Mouse (Mus musculus): ENCODE results near the gene Gpr137.
A peak's percentile ranks its signal among the peaks of the same experiment; 100 is the strongest.

Gpr137 gene

GRCm38 (mm10) chr19:6922901-6923735 lies 19.2 kb downstream of the Gpr137 start:
- peak in 1 of 2 experiments; percentile 59 for DNase-seq (ENCODE audit: low spot score in 2 of 2)

GRCm38 (mm10) chr19:6921647-6922567 lies 20.4 kb downstream of the Gpr137 start, which contains the start of gene Esrra:
Esrra (minus strand) TSS chr19:6921813.
- peak; percentile 100 for DNase-seq (ENCODE audit: low spot score in 2 of 2)

GRCm38 (mm10) chr19:6920741-6921636 lies 21.3 kb downstream of the Gpr137 start:
- DNase-seq (ENCODE audit: low spot score in 2 of 2): peak; percentile 53 to 79

GRCm38 (mm10) chr19:6919876-6920740 lies 22.2 kb downstream of the Gpr137 start:
- DNase-seq (ENCODE audit: low spot score in 2 of 2): peak in 1 of 2 experiments; percentile 66

- DNase-seq (ENCODE audit: low spot score in 2 of 2): no peak
These were observed 22.8 kb downstream of the Gpr137 start for GRCm38 (mm10) chr19:6919431-6919830.

GRCm38 (mm10) chr19:6918321-6918720 lies 24.0 kb downstream of the Gpr137 start:
- DNase-seq (ENCODE audit: low spot score in 2 of 2): no peak

GRCm38 (mm10) chr19:6916496-6916895 lies 25.8 kb downstream of the Gpr137 start:
- peak in 1 of 2 experiments; percentile 57 for DNase-seq (ENCODE audit: low spot score in 2 of 2)

- DNase-seq (ENCODE audit: low spot score in 2 of 2): peak in 1 of 2 experiments; percentile 57
These were observed 27.0 kb downstream of the Gpr137 start for GRCm38 (mm10) chr19:6915276-6915675.

- DNase-seq (ENCODE audit: low spot score in 2 of 2): peak in 1 of 2 experiments; percentile 50
These were observed 27.7 kb downstream of the Gpr137 start for GRCm38 (mm10) chr19:6914540-6914939.

GRCm38 (mm10) chr19:6913991-6914390 lies 28.3 kb downstream of the Gpr137 start:
- DNase-seq (ENCODE audit: low spot score in 2 of 2): peak in 1 of 2 experiments; percentile 61

- no peak for DNase-seq (ENCODE audit: low spot score in 2 of 2)
These were observed 29.2 kb downstream of the Gpr137 start for GRCm38 (mm10) chr19:6913036-6913435.

GRCm38 (mm10) chr19:6912205-6912970 lies 29.9 kb downstream of the Gpr137 start:
- peak in 1 of 2 experiments; percentile 62 for DNase-seq (ENCODE audit: low spot score in 2 of 2)

- DNase-seq (ENCODE audit: low spot score in 2 of 2): peak in 1 of 2 experiments; percentile 63
These were observed 30.9 kb downstream of the Gpr137 start for GRCm38 (mm10) chr19:6911101-6912074.

GRCm38 (mm10) chr19:6910306-6910705 lies 32.0 kb downstream of the Gpr137 start:
- peak; percentile 54 to 76 for DNase-seq (ENCODE audit: low spot score in 2 of 2)

- DNase-seq (ENCODE audit: low spot score in 2 of 2): peak; percentile 84 to 91
These were observed 32.6 kb downstream of the Gpr137 start, which contains the start of the genes Trmt112 and Prdx5 for GRCm38 (mm10) chr19:6909507-6910289. Trmt112 (plus strand) TSS chr19:6909698. Prdx5 (minus strand) TSS chr19:6910106.

- DNase-seq (ENCODE audit: low spot score in 2 of 2): no peak
These were observed 33.3 kb downstream of the Gpr137 start for GRCm38 (mm10) chr19:6909021-6909420.

Measured in spleen, postnatal 4 days (tissue).